Mouse (Mus musculus): ENCODE data around the gene Zfp599. TPM values are rescaled to one million over a fixed set of nuclear protein-coding genes. Genes with fewer than 3 reads are reported as not detected.

Gene Zfp599
- polyA plus RNA-seq, 1 experiment, result 1.8 TPM

DNA sequence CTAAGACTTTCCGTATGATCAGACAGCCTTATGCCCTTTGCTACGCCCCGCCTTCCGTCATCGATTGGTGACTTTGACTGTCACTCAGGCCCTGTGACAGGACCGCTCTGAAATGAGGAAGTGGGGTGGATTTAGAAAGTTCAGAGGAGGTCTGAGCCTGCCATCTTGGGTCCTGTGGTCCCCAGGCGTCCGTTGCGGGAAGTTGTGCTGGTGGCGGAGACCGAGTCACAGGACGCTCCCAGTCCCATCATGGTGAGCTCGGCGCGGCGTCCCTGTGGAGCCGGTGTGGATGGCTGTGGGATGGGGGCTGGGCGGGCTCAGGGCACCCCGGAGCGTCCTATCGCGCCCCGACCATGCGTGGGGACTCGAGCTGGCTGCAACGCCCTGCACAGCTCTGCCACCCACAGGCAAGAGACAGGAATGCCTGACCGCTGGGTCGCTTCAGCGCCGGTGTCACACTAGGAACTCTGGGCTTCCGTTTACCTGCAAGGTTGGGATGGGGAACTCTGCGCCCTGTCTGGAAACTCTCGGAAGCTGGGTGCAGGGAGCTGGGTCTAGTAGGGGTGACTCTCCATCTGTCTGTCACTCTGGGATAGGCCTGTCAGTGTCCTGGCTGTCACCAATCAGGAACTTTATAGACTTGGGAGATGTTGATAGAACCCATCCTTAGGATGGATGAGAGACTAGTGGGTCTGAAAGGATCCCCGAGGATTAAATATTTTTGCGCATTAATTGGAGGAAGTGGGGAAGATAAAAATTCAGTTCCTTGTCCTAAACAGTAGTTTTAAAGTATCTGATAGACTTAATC is 33.9 kb downstream of the Zfp599 start, which contains the start of gene Zfp809:
Zfp809 (plus strand) TSS at position 134 of the 808 bp plus-strand sequence.
- TF ChIP-seq CTCF (IDR thresholded peaks at IDR 0.05; ENCODE audit: extremely low read depth, insufficient read depth, low read length) (peak; percentile 49), POLR2A (IDR thresholded peaks at IDR 0.05; ENCODE audit: extremely low read depth, insufficient read depth, low read length) (peak; percentile 81)
- H3K4me3 ChIP-seq (ENCODE audit: insufficient read depth, low read length), result peak within 1 kb of the TSS; percentile 46
- peak within 1 kb of the TSS; percentile 66; the same call in 1 of the 2 replicates for H3K27ac ChIP-seq (ENCODE audit: insufficient read depth, low read length)
- no peaks in the 10 kb centered on the region for H3K4me1 ChIP-seq (ENCODE audit: control insufficient read depth, insufficient read depth, low read length)

DNA sequence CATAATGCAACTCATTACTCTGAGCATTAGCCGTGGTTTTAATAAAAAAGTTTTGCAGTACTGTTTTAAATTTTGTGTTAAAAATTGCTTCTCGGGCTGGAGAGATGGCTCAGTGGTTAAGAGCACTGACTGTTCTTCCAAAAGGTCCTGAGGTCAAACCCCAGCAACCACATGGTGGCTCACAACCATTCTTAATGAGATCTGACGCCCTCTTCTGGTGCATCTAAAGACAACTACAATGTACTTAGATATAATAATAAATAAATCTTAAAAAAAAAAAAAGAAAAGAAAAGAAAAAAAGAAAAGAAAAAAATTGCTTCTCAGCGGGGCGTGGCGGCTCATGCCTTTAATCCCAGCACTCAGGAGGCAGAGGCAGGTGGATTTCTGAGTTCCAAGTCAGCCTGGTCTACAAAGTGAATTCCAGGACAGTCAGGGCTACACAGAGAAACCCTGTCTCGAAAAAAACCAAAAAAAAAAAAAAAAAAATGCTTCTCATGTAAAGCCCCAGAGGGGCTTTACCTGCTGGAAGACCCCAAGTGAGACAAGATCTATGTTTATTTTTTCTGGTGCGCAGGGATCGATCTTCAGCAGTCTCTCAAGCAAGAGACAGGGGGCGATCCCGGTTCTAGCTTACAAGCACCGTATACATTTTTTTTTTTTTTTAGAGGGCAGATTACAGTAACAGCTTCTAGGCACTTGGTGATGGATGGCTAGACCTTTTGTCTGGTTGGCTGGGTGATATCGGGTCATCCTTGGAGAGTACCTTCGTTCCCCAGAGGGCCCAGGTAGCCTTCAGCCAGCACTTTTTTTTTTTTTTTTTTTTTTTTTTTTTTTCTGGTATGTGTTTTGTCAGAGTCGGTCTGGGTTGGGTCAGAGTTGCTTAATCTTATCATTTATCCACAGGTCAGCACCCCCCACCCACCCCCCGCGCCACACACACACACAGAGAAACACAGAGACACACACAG is 34.9 kb downstream of the Zfp599 start:
- Histone ChIP-seq H3K4me1 (ENCODE audit: control insufficient read depth, insufficient read depth, low read length) (no peaks in the 10 kb centered on the region), H3K4me3 (ENCODE audit: insufficient read depth, low read length) (peak overlapping the region; percentile 46), H3K27ac (ENCODE audit: insufficient read depth, low read length) (no peak overlapping the region)
- TF ChIP-seq CTCF (IDR thresholded peaks at IDR 0.05; ENCODE audit: extremely low read depth, insufficient read depth, low read length) (no peak), POLR2A (IDR thresholded peaks at IDR 0.05; ENCODE audit: extremely low read depth, insufficient read depth, low read length) (no peak)

DNA sequence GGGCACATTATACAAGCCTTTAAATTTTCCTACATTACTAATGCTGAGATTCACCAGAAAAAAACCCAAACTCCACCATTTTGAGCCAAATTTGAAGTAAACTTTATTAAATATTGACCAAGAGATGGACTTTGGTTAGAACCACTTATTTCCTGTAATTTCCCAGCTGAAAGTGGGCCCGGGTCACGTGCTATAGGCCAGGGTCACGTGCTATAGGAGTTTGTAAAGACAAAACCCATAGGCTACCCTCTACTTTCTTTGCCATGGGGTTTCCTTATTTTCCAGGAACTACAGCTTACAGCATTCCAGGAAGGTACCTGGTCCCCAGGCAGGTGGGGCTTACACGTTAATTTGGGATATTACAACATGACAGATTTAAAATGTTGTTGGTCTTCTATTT is 35.6 kb downstream of the Zfp599 start:
- H3K27ac ChIP-seq (ENCODE audit: insufficient read depth, low read length), result no peak overlapping the region
- H3K4me3 ChIP-seq (ENCODE audit: insufficient read depth, low read length), result no peak overlapping the region
- TF ChIP-seq POLR2A (IDR thresholded peaks at IDR 0.05; ENCODE audit: extremely low read depth, insufficient read depth, low read length) (no peak), CTCF (IDR thresholded peaks at IDR 0.05; ENCODE audit: extremely low read depth, insufficient read depth, low read length) (no peak)
- no peaks in the 10 kb centered on the region for H3K4me1 ChIP-seq (ENCODE audit: control insufficient read depth, insufficient read depth, low read length)

DNA sequence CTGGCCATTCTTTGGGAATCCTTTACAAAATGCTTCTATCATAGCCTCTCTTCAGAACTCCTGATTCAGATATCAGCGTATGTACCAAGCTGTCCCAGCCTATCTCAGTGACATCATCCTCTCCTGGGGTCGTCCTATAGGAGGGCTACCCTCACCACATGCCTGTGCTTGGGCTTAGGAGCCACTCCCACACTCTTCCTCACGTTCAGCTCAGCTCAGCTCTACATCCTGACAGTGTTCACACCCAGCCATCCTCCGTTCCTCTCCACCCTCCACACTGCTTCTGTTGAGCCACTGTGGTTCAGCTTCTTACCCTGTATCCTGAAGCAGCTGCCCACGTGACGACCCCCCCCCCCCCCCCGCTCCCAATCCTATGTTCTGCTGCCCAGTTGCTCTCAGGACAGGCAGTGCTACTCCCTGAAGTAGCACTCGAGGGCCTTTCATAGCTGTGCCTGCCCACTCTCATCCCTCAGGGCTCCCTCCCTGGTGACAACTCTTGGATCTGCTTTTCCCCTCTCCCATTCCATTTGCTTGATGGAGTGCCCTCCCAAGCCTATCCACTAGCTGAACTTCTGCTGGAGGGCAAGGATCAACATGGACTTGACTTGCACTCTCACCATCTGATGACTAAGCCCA is 41.7 kb downstream of the Zfp599 start:
- Histone ChIP-seq H3K4me3 (ENCODE audit: insufficient read depth, low read length) (no peak overlapping the region), H3K27ac (ENCODE audit: insufficient read depth, low read length) (no peak overlapping the region), H3K4me1 (ENCODE audit: control insufficient read depth, insufficient read depth, low read length) (no peaks in the 10 kb centered on the region)
- TF ChIP-seq POLR2A (IDR thresholded peaks at IDR 0.05; ENCODE audit: extremely low read depth, insufficient read depth, low read length), result no peak

DNA sequence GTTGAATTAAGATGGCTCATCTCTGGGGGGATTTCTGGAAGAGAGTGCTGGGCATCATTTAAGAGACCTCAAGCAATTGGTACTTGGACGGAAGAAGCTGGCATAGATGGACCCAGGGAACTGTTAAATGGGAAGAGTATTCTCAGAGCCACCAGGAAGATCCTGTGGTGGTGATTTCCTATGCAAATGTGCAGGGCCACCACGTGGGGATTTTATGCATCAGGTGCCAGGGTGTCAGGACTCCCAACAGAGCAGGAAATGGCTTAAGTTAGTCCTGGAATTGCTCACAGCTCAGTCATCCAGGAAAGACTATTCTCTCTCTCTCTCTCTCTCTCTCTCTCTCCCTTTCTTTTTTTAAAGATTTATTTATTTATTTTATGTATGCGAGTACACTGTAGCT is 43.0 kb downstream of the Zfp599 start:
- H3K27ac ChIP-seq (ENCODE audit: insufficient read depth, low read length), result no peak overlapping the region
- no peaks in the 10 kb centered on the region for H3K4me1 ChIP-seq (ENCODE audit: control insufficient read depth, insufficient read depth, low read length)
- TF ChIP-seq CTCF (IDR thresholded peaks at IDR 0.05; ENCODE audit: extremely low read depth, insufficient read depth, low read length) (no peak), POLR2A (IDR thresholded peaks at IDR 0.05; ENCODE audit: extremely low read depth, insufficient read depth, low read length) (no peak)
- no peak overlapping the region for H3K4me3 ChIP-seq (ENCODE audit: insufficient read depth, low read length)

DNA sequence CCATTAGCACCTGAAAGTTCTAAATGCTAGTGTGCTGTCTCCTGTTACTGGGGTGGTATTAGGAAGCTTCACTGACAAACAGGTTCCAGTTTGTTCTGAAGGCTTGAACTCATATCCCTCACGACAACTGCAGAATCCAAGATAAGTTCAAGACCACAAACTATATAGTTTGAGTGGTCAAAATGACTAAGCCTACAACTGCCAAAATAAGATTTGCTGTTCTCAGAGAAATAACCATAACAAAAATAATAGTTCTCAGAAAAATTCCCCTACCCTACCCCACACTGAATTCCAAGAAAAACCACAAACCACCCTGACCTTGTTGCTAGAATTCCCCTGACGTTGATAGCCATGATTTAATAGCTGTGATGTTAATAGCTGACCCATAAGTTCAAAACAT is 45.1 kb downstream of the Zfp599 start:
- no peaks in the 10 kb centered on the region for H3K4me1 ChIP-seq (ENCODE audit: control insufficient read depth, insufficient read depth, low read length)
- no peak overlapping the region for H3K4me3 ChIP-seq (ENCODE audit: insufficient read depth, low read length)
- no peak overlapping the region for H3K27ac ChIP-seq (ENCODE audit: insufficient read depth, low read length)
- no peak for TF ChIP-seq POLR2A (IDR thresholded peaks at IDR 0.05; ENCODE audit: extremely low read depth, insufficient read depth, low read length)
- no peak for TF ChIP-seq CTCF (IDR thresholded peaks at IDR 0.05; ENCODE audit: extremely low read depth, insufficient read depth, low read length)

DNA sequence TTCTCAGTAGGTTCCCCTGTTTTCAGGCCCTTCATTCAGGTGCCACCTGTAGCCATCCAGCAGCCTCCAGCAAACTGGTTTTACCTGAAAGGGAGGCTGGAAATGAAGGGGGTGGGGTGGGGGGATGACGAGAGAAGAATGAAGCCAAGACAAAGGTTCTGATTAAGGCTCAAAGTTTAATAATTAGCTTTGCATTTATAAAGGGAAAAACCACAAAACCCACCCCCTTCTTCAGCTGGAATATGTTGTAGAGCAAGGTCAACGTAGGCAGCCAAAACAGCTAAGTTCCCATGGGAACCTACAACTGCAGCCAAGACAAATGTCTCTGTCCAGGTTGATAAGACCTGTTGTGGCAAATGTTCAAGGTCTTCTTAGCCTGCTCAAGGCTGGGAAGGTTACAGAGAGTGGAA is 45.9 kb downstream of the Zfp599 start:
- Histone ChIP-seq H3K4me1 (ENCODE audit: control insufficient read depth, insufficient read depth, low read length) (no peaks in the 10 kb centered on the region), H3K4me3 (ENCODE audit: insufficient read depth, low read length) (no peak overlapping the region), H3K27ac (ENCODE audit: insufficient read depth, low read length) (no peak overlapping the region)
- TF ChIP-seq CTCF (IDR thresholded peaks at IDR 0.05; ENCODE audit: extremely low read depth, insufficient read depth, low read length) (no peak), POLR2A (IDR thresholded peaks at IDR 0.05; ENCODE audit: extremely low read depth, insufficient read depth, low read length) (no peak)

Other genes with a start within 250 kb of the Zfp599 start
- gene Elavl3, start 207.9 kb downstream of the Zfp599 start, polyA plus RNA-seq (2012; rRNA removed), result 115 and 117 TPM in 2 replicates
- 0.21 TPM in 1 of 2 replicates, not detected in the other for gene Gm49318, start 188.6 kb downstream of the Zfp599 start, polyA plus RNA-seq (2012; rRNA removed)
- gene Zfp653, start 188.5 kb downstream of the Zfp599 start, polyA plus RNA-seq (2012; rRNA removed), result 34.6 and 36.4 TPM in 2 replicates
- gene Ecsit, start 174.5 kb downstream of the Zfp599 start, polyA plus RNA-seq (2012; rRNA removed), result 57.4 and 62.3 TPM in 2 replicates
- gene Cnn1, start 160.7 kb downstream of the Zfp599 start, polyA plus RNA-seq (2012; rRNA removed), result 1.2 and 2.2 TPM in 2 replicates
- gene Elof1, start 142.7 kb downstream of the Zfp599 start, polyA plus RNA-seq (2012; rRNA removed), result 122 and 131 TPM in 2 replicates
- 0.71 and 0.76 TPM in 2 replicates for gene Acp5, start 124.2 kb downstream of the Zfp599 start, polyA plus RNA-seq (2012; rRNA removed)
- 89.9 and 97.3 TPM in 2 replicates for gene Pigyl, start 103.0 kb downstream of the Zfp599 start, polyA plus RNA-seq (2012; rRNA removed)
- 0.04 and 0.08 TPM in 2 replicates for gene Zfp872, start 71.8 kb downstream of the Zfp599 start, polyA plus RNA-seq (2012; rRNA removed)
- gene Zfp809, start 34.2 kb downstream of the Zfp599 start, polyA plus RNA-seq (2012; rRNA removed), result 18.2 and 18.3 TPM in 2 replicates
- 15.7 and 18.7 TPM in 2 replicates for gene Zfp810, start 47.8 kb upstream of the Zfp599 start, polyA plus RNA-seq (2012; rRNA removed)
- gene Anln, start 129.3 kb upstream of the Zfp599 start, polyA plus RNA-seq (2012; rRNA removed), result 10.5 and 14.0 TPM in 2 replicates
- gene 9530077C05Rik, start 151.6 kb upstream of the Zfp599 start, polyA plus RNA-seq (2012; rRNA removed), result 7.3 and 8.1 TPM in 2 replicates
- gene Gm17545, start 194.4 kb upstream of the Zfp599 start, polyA plus RNA-seq (2012; rRNA removed), result not detected in 2 replicates
- gene Rp9, start 209.8 kb upstream of the Zfp599 start, polyA plus RNA-seq (2012; rRNA removed), result 62.3 and 68.9 TPM in 2 replicates
- 17.9 and 18.5 TPM in 2 replicates for gene Bbs9, start 215.8 kb upstream of the Zfp599 start, polyA plus RNA-seq (2012; rRNA removed)